Mouse (Mus musculus): ENCODE results near the gene Fkbp9.

Gene Fkbp9

GRCm38 (mm10) chr6:56906121-56906846 is 74.4 kb downstream of the Fkbp9 start:
- DNase-seq, result no peak

GRCm38 (mm10) chr6:56907973-56908372 is 76.1 kb downstream of the Fkbp9 start:
- no peak for DNase-seq

- DNase-seq, result no peak
Measured at GRCm38 (mm10) chr6:56908397-56908796, 76.5 kb downstream of the Fkbp9 start.

- DNase-seq, result peak; percentile 71
Measured at GRCm38 (mm10) chr6:56908912-56909311, 77.1 kb downstream of the Fkbp9 start.

GRCm38 (mm10) chr6:56910910-56911309 is 79.1 kb downstream of the Fkbp9 start:
- DNase-seq, result no peak

GRCm38 (mm10) chr6:56913092-56913858 is 81.4 kb downstream of the Fkbp9 start:
- no peak for DNase-seq

- peak; percentile 58 for DNase-seq
Measured at GRCm38 (mm10) chr6:56916279-56916678, 84.4 kb downstream of the Fkbp9 start.

GRCm38 (mm10) chr6:56917578-56918368 is 85.9 kb downstream of the Fkbp9 start:
- peak; percentile 41 for DNase-seq

GRCm38 (mm10) chr6:56919330-56920044 is 87.6 kb downstream of the Fkbp9 start:
- no peak for DNase-seq

- DNase-seq, result no peak
Measured at GRCm38 (mm10) chr6:56920222-56921092, 88.6 kb downstream of the Fkbp9 start.

GRCm38 (mm10) chr6:56923331-56923725 is 91.5 kb downstream of the Fkbp9 start:
- DNase-seq, result no peak

- DNase-seq, result peak; percentile 95
Measured at GRCm38 (mm10) chr6:56923726-56924707, 92.2 kb downstream of the Fkbp9 start, which contains the start of the genes Nt5c3 and Vmn1r4. Gene Nt5c3, minus strand, starts transcription at chr6:56923932. Gene Vmn1r4, plus strand, starts transcription at chr6:56924015.
